Mouse (Mus musculus): ENCODE measurements at regions not wholly inside any gene's neighbourhood (a gene's known extent, or its start where the extent isn't known, plus 50 kb on each side); places are given as distances from the start of the nearest gene placed in this dataset.

- no peak for ATAC-seq (replicated peaks; ENCODE audit: poor library complexity)
Measured at GRCm38 (mm10) chr10:19532790-19533189, 59.0 kb upstream of the Ifngr1 start.

GRCm38 (mm10) chr10:19533846-19534245 lies 57.9 kb upstream of the Ifngr1 start:
- ATAC-seq (replicated peaks; ENCODE audit: poor library complexity): no peak

All from megakaryocyte progenitor cell, adult 5-6 weeks (primary cell).